Mouse (Mus musculus): ENCODE results near the gene Map3k7cl. TPM values are rescaled to one million over a fixed set of nuclear protein-coding genes. Genes with fewer than 3 reads are reported as not detected.

Map3k7cl gene
- 10 to 100 TPM; 33.0 to 37.6 TPM for total RNA-seq (2021)
- long read RNA-seq, experiment 1, transcript Map3k7cl-201 (5 exons, 1,652 nt) = major isoform, 14 of 18 reads
- long read RNA-seq, experiment 1, partial matches to known transcripts = 0 of 18 reads
- long read RNA-seq, experiment 1, other reads (novel, unspliced or antisense) = 4 of 18 reads
- long read RNA-seq, experiment 2, transcript Map3k7cl-201 (5 exons, 1,652 nt) = major isoform, 17 of 19 reads
- long read RNA-seq, experiment 2, partial matches to known transcripts = 0 of 19 reads
- long read RNA-seq, experiment 2, other reads (novel, unspliced or antisense) = 2 of 19 reads

DNA sequence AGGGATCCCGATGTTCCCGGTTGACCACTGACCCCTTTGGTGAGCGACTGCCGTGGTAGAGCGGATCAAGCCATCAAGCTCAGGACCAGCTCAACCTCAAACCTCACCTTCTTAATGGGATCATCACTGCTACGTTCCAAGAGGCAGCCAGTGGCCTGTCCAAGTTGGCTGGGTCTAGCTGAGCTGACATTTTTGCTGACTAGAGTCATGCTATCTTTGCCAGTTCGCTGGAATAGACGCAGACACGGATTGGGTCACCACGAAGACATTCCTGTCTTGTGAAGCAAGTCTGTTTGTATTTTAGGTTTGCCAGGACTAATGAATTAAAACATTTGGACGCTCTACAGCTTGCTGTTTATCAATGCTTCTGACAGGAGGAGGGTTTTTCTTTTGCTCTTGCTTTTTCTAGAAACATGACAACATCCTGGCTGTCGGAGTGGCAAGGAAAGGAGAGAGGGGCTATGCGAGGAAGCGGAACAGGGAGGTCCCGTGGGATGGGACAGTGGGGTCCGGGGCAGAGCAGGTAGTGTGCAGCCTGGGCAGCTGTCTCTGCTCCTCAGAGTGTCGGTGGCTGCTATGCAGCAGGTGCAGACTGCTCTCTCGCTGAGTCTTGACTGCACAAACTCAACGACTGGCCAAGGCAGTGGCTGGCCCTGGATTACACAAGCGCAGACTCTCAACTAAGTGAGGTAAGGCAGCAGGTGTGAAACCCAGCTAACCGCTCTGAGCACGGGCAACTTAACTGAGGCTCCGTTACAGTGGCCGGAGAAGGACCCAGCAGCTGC, at the start of gene Map3k7cl:
Gene Map3k7cl (plus strand): TSS at position 424 of the 785 bp plus-strand sequence.
- peak in 1 of 2 experiments; percentile 37 for DNase-seq (ENCODE audit: low spot score in 2 of 2)

DNA sequence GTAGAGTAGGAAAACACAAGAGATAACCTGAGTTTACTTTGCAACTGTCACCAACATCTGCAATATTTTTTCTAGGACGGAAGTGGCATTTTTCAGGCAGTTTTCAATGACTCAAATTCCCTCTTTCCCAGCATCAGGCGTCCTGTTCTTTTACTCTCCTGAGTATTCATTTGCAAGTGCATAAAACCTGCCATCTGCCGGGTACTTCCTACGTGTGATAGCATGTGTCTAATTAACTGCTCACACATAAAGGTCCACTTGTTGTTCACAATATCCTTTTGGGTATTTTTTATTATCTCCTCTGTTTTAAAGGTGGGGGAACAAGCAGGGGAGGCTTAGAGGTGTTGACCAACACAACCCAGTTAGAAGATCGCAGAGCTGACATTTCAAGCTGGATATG, 41.4 kb upstream of the Map3k7cl start:
- DNase-seq (ENCODE audit: low spot score in 2 of 2) = no peak

DNA sequence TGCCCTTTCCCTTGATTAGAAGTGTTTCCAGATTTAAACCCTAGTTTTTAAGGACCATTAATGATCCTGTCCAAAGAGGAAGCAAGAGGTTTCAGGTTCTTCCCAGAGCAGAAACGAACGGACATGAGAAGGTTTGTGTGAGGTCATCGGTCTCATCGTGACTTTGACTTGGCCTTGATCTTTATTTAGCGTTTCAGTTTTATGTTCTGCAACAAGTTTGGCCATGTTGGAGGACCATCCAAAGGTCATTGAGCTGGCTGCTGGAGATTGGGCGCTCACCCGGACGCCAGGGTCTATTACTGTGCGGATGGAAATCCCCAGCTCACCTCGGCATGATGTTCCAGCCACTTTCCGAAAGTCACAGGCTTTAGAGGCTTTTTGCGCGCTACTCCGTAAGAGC, 40.8 kb upstream of the Map3k7cl start:
- no peak for DNase-seq (ENCODE audit: low spot score in 2 of 2)

DNA sequence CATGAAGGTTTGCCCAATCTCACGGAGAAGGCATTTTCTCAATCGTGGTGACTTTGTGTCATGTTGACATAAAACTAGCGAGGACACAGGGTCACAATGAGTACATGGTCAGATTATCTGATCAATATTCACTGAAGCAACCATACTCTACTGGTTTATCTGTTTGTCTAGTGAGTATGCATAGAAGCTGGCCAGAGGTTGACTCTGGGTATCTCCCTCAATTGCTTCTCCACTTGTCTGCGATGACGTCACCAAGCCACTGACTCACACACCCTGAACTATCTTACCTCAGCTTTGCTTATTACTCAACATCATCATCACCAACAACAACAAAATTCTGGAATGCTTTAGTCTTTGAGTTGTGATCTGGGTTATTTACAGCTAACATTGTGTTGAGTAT, 28.9 kb upstream of the Map3k7cl start:
- no peak for DNase-seq (ENCODE audit: low spot score in 2 of 2)

DNA sequence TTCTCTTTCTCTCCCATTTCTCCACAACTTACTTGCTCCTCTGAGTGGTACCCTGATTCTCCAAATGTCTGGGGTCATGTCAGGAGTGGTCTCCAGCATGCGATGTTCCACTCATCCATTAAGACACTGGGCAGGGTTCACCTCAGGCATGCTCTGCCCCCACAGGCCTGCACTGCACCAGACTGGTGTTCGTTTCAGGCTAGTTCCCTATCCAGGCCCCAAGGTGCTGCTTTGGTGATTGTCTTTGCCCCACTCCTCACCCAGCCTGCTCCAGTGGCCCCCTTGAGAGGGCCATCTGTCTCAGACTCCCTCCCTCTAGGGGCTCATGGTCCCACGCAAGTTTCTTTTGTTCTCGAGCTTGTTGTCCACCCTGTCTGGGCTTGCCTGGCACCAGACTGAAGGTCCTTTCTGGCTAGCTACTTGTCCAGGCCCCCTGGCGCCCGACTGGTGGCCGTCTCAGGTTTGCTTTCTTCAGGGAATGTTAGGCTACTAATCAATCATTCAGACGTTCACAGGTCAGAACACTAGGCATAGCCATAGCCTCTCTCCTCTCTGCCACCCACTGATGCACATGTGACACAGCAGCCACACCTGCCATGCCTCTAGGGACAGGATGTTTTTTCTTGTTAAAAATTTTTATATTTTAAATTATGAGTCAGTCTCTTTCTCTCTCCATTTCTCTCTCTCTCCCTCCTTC, 25.4 kb upstream of the Map3k7cl start:
- DNase-seq (ENCODE audit: low spot score in 2 of 2) = no peak

DNA sequence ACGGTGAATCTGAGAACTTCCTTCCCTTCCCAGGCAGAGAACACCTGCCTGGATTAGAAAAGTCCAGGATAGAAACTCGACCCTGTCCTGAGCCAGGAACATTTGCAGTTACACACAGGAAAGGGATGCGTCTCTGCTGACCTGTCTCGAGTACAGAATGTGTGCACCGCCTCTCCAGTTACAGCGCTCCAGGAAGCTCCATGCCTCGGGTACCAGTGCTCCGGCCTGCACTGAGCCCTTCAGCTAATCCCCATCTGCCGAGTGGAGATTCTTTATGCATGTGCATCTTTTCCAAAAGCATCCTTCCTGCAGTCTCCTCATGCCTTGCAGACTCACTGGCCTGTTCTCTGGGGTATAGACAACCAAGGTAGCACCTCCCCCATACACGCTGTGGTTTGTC, 24.4 kb upstream of the Map3k7cl start:
- no peak for DNase-seq (ENCODE audit: low spot score in 2 of 2)

DNA sequence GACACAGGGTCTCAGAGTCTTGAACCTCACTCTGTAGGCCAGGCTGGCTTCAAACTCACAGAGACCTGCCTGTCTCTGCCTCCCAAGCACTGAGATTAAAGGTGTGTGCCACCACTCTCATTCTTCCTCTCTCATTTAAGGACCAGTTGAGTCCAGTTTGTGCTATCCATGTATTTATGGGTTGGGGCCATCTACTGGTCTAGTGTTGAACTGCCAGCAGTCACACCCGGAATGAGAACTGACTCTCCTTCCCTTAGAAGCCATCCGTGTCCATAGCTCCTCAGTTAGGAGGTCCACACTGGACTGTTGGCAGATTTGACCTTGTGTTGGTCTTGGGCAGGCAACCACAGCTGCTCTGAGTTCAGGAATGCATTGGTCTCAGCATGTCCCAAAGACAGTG, 4.8 kb upstream of the Map3k7cl start:
- no peak for DNase-seq (ENCODE audit: low spot score in 2 of 2)

DNA sequence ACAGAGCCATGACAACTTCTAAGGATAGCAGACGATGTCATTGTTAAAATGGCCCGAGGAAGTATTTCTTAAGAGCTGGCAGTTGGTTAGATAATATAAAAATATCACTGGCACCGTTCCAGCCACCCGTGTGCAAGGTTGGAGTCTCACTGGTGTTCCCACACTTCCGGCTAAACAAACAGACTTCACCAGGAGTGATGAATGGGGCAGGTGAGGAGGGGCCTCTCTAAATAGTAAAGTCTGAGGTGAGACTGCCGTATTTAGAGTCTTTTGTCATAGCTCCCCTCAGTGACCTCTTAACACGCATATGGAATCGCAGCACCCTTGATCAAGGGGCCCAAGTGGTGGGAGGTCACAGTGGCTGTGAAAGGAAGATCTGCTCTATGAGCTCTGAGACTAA, 3.2 kb downstream of the Map3k7cl start:
- no peak for DNase-seq (ENCODE audit: low spot score in 2 of 2)

DNA sequence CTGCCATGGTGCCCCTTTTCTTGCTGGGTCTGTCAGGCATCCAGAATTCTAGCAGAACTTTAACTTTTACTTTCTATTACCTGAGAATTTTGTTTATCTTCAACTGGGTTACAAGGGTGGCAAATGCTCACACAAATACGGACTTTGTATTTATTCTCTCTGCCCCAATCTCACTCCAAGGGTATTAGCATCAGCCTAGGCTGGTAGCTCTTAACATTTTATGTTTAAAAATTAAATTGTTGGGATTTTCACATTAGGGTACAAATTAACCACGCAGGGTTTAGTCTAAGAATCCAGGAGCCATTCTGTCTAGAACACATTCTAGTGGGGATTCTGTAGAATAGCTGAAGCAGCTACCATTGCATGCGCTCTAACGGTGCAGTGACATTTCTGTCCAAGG, 8.4 kb downstream of the Map3k7cl start:
- DNase-seq (ENCODE audit: low spot score in 2 of 2) = no peak

DNA sequence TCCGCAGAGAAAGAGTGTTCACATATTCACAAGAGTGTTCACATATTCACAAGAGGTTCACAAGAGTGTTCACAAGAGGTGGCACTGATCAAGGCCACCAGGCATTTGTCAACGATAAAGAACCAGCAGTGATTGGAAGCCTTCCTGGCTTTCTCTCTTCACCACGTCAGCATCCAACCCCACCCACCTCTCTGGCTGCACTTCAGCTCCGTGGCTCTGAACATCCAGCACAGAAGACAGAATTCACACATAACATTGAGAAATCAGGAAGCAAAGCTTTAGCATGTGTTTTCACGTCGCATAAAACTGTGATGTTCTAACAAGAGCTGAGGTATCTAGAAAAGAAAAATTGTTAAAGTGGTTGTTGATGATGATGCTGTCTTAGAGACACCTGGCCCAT, 10.4 kb downstream of the Map3k7cl start:
- no peak for DNase-seq (ENCODE audit: low spot score in 2 of 2)

DNA sequence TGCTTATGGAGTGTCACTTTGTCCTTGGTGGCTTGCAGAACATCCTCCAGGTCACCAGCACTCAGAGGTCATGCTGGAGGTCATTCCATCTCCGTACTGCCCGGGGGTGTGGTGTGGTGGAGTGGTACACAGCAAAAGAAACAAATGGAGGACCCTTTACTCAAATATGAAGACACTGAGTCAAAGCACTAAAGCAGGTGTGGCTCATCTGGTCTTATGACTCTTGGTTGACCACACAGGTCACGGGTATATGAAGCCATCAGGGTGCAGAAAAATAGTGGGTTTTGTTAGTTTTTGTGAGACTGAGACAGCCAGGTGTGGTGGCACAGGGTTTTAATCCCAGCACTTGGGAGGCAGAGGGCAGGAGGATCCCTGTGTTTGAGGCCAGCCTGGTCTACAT, 11.4 kb downstream of the Map3k7cl start:
- DNase-seq (ENCODE audit: low spot score in 2 of 2) = no peak

DNA sequence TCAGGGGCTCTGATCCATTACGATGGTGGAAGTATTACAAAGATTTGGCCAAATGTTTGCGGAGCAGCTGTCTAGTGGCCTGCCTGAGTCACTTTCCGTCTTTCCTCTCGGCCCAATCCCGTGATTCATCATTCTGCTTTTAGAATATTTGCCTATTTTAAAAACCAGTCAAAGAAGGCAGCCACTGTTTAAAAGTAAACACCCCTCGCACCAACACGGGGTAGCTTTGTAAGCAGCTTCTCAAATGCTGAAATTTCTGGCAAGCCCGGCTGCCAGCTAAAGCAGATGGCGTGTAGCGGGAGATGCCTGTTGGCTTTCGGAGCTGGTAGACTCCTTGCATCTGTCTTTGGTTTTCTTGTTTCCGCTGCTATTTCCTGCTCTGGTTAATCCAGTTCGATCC, 14.4 kb downstream of the Map3k7cl start:
- DNase-seq (ENCODE audit: low spot score in 2 of 2) = peak in 1 of 2 experiments; percentile 46

DNA sequence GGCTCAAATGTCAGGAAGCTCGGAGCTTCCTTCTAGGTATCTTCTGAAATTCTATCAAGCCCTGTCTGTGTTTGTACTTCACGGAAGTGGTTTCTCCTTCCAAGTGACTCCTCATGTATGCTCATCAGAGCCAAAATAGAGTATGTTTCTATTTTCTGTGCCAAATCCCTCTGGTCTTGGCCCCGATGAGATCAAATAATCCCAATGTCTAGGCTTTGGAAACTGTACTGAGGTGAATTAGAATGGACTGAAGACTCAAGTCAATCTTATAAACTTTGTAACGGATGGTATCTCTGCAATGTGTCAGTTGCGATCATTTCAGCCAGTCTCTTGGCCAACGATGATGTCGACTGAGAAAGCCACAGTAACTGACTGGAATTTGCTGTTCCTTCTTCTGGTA, 15.1 kb downstream of the Map3k7cl start:
- no peak for DNase-seq (ENCODE audit: low spot score in 2 of 2)

DNA sequence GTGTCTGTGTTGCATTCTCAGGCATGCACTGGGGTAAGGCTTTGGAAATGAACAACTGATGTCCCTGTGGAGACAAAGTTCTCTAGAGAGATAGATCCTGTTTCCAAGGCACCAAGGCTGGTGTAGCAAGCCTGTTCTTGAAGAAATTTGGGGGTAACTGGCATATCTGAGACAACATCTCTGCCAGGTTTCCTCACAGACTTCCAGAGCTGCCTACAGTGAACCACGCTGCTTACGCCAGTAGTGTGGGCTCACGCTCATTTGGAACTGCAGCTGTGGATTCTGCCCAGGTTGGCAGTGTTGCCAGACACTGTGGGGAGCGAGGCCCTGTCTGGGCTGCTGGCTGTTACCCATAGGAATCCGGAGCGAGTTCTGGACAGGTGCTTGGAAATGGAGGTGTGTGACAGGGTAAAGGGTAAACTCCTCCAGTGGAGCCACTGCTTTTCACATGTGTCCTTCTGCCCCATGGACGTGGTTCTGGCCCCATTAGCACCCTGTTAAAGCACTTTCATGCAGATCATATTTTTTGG, 16.5 kb downstream of the Map3k7cl start:
- peak in 1 of 2 experiments; percentile 24 for DNase-seq (ENCODE audit: low spot score in 2 of 2)

DNA sequence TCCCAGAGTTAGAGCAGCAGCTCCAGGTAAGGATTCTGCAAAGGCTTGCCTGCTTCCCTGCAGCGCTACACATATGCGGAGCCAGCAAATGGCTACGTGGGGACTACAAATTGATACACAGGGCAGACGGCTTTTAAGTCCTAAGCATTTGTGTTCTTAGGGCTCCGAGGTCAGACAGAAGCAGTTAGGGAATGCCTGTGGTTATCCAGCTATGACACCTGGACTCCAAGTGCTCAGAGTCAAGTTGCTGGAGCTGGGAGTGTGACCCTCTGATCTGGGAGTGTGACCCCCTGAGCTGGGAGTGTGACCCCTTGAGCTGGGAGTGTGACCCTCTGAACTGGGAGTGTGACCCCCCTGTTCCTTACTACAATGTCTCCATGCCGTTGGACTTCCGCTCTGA, 17.2 kb downstream of the Map3k7cl start:
- DNase-seq (ENCODE audit: low spot score in 2 of 2) = no peak

DNA sequence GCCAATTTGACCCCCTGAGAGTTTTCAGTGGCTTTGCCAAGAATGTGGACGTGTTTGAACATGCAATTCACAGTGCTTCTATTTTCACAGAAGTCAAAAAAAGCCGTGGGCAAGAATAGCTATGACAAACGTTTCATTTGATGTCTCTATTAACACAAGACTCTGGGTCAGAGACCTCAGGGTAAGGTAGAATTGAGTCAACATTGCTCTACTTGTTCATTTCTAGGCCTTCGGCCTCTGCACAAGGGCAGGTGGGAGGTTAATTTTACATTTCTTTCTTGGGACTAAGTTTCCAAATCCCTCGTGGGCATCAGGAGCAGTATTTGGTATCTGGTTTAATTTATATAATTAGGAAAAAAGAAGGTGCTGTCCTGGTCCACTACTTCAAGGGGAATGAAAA, 20.3 kb downstream of the Map3k7cl start:
- DNase-seq (ENCODE audit: low spot score in 2 of 2) = no peak

DNA sequence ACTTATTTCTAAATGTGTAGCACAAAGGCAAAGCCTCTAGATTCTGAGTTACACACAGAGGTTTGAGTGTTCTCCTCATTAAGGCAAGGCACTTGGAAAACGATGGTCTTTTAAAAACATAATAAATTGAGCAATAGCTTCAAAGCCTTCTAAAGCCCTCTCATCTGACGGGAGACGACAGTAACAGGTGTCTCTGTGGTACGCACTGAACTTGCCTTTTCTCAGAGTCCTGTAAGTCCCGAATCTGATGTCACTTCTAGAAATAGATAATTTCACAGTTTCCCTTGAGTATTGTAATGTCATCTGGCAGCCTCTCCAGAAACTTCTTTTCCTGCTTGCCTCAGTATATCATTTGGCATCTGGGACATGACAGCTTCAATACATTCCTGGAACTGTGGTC, 21.0 kb downstream of the Map3k7cl start:
- DNase-seq (ENCODE audit: low spot score in 2 of 2) = no peak

DNA sequence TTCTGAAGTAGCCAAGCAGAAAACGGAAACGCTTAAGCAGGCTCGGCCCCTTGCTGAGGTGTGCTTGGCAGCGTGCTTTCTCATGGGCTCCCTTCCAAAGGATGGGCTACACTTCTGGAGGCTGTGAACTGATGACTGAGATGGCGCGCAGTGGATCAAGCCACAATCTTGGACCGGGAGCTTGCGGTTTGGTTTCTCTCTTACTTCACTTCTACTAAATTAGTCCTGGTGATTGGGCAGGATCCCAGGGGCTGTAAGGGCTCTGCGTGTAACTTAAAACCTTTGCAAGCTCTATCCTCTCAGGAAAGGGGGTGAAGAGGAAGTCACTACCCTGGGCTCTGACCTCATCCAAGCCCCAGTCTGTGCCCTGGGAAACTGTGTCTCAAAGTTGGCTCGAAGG, 22.5 kb downstream of the Map3k7cl start:
- peak in 1 of 2 experiments; percentile 21 for DNase-seq (ENCODE audit: low spot score in 2 of 2)

DNA sequence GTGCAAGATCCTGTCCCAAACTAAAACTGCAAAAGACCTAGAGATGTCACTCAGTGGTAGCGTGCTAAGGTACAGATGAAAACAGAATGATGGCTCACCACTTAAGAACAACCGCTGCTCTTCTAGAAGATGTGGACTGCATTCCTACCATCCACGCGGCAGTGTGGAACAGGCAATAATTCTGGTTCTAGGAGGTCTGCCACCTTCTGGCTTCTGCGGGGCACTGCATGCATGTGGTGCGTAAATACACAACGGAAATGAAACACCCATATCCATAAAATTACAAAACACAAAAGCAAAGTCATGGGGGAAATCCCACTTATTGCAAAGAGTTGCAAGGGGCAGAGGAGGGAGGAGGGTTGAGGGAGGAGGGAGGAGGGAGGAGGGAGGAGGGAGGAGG, 25.8 kb downstream of the Map3k7cl start:
- DNase-seq (ENCODE audit: low spot score in 2 of 2) = no peak

DNA sequence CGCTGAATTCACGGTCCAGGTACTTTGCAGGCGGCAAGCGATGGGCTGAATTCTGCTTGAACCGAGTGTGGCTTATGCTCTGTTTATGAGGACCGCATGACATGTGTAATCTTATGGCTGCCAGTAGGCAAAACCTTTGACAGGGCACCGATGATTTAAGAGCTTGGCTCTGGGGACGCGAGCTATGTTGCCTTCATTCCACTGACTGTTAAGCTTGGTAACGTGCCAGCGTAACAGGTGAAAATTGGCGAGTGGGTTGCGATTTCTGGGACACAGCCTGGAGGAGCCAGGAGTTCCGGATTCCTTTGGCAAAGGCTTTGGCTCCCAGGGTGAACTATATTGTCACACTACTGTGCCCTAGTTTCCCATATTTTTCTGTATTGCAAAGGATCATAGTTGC, 26.3 kb downstream of the Map3k7cl start:
- peak in 1 of 2 experiments; percentile 22 for DNase-seq (ENCODE audit: low spot score in 2 of 2)

DNA sequence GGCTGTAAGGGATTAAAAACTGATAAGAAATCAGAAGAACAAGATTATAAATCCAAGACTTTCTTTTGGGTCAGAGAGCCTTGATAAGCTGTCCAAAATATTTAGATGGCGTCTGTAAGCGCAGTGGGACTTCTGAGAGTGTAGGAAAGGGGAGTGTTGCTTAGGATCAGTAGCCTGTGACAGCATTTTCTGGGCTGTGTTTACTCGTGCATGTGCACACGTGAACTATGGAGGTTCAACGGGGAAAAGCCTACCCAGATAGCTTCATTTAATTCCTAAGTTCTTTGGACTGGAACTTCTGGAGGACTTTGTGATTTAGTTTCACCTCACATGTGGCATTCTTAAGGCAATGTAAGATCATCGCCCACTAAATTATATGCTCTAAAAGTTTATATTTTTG, 29.6 kb downstream of the Map3k7cl start:
- DNase-seq (ENCODE audit: low spot score in 2 of 2) = no peak

DNA sequence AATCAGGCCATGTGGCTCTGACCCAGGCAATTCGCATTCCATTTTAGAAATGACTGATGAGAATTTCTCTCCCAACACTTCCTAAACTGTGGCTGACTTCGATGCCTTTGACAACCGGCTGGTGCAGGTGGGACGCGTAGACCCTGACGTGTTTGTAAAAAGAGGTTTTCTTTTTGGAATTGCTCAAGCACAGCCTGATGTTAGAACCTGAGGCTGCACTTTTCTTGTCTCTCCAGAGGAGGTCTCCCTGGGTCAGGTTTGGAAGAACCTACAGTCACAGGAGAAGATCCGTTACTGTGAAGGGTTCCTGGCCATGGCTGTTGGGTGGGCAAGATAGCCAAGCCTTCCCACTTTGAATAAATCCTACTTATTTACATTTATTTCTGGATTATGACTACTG, 31.5 kb downstream of the Map3k7cl start:
- no peak for DNase-seq (ENCODE audit: low spot score in 2 of 2)
